Mouse (Mus musculus): Measurements from ENCODE around the gene Hpcal4. TPM values are rescaled to one million over a fixed set of nuclear protein-coding genes. Genes with fewer than 3 reads are reported as not detected.

Hpcal4 gene
- polyA plus RNA-seq, 1 experiment from 2014 or later, result 0.80 TPM

Other genes with a start within 250 kb of the Hpcal4 start
- 18.0 and 18.1 TPM in 2 replicates for gene Mfsd2a, start 222.0 kb upstream of the Hpcal4 start, polyA plus RNA-seq (2014; fragmentation: Nextera tagmentation; extraction: Ambion mirVana)
- 95.5 and 101 TPM in 2 replicates for gene Mycl, start 187.6 kb upstream of the Hpcal4 start, polyA plus RNA-seq (2014; fragmentation: Nextera tagmentation; extraction: Ambion mirVana)
- 22.3 and 25.4 TPM in 2 replicates for gene Trit1, start 166.6 kb upstream of the Hpcal4 start, polyA plus RNA-seq (2014; fragmentation: Nextera tagmentation; extraction: Ambion mirVana)
- gene Bmp8b, start 78.1 kb upstream of the Hpcal4 start, polyA plus RNA-seq (2014; fragmentation: Nextera tagmentation; extraction: Ambion mirVana), result 0.12 and 0.28 TPM in 2 replicates
- gene Oxct2b, start 67.0 kb upstream of the Hpcal4 start, polyA plus RNA-seq (2014; fragmentation: Nextera tagmentation; extraction: Ambion mirVana), result 0.23 TPM in 1 of 2 replicates, not detected in the other
- 98.6 and 103 TPM in 2 replicates for gene Ppie, start 43.3 kb upstream of the Hpcal4 start, polyA plus RNA-seq (2014; fragmentation: Nextera tagmentation; extraction: Ambion mirVana)
- gene Nt5c1a, start 18.3 kb downstream of the Hpcal4 start, polyA plus RNA-seq (2014; fragmentation: Nextera tagmentation; extraction: Ambion mirVana), result not detected in 2 replicates
- 27.2 and 34.0 TPM in 2 replicates for gene Heyl, start 50.3 kb downstream of the Hpcal4 start, polyA plus RNA-seq (2014; fragmentation: Nextera tagmentation; extraction: Ambion mirVana)
- 41.4 and 46.6 TPM in 2 replicates for gene Pabpc4, start 79.1 kb downstream of the Hpcal4 start, polyA plus RNA-seq (2014; fragmentation: Nextera tagmentation; extraction: Ambion mirVana)
- gene Oxct2a, start 140.4 kb downstream of the Hpcal4 start, polyA plus RNA-seq (2014; fragmentation: Nextera tagmentation; extraction: Ambion mirVana), result not detected in 2 replicates
- 0.15 and 0.45 TPM in 2 replicates for gene Bmp8a, start 160.0 kb downstream of the Hpcal4 start, polyA plus RNA-seq (2014; fragmentation: Nextera tagmentation; extraction: Ambion mirVana)

Measured in neural tube, embryonic 11.5 days (tissue).